Mouse (Mus musculus): ENCODE data around the gene Dcaf6. TPM values are rescaled to one million over a fixed set of nuclear protein-coding genes. Genes with fewer than 3 reads are reported as not detected.

The Dcaf6 gene
- 48.9 and 57.7 TPM in 2 replicates for polyA plus RNA-seq (2012; ENCODE audit: insufficient read depth, insufficient read length, missing spikeins)

GRCm38 (mm10) chr1:165460360-165460800 is at the start of gene Dcaf6, which contains the start of gene Mpc2:
TSS of gene Dcaf6 (minus strand) at chr1:165460475.
TSS of gene Mpc2 (plus strand) at chr1:165460637.
- Histone ChIP-seq H3K4me1 (ENCODE audit: control insufficient read depth, insufficient read depth, insufficient read length, low read length) (no peaks in the 10 kb centered on the region), H3K27ac (replicated peaks; ENCODE audit: low read depth, low read length) (peak within 1 kb of the TSS; percentile 99), H3K4me3 (ENCODE audit: insufficient read depth, low read depth, low read length) (peak within 1 kb of the TSS; percentile 92)

DNA sequence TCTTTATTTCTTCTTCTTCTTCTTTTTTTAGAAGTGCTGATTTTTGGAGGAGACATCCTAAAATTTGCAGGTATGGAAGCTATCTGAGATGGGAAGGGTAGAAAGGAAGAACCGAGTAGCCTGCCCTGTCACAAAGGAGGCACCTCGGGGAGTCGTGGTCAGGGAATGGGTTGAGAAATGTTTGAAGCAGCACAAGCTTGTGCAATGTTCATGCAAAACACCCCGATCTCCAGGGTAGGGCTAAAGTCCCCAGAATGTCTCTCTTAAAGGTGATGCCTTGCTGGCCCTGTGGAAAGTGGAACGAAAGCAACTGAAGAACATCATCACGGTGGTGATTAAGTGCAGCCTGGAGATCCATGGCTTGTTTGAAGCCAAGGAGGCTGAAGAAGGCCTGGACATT is 46.0 kb upstream of the Dcaf6 start:
- Histone ChIP-seq H3K27ac (replicated peaks; ENCODE audit: low read depth, low read length) (peak overlapping the region; percentile 32), H3K4me3 (ENCODE audit: insufficient read depth, low read depth, low read length) (no peak overlapping the region), H3K4me1 (ENCODE audit: control insufficient read depth, insufficient read depth, insufficient read length, low read length) (no peaks in the 10 kb centered on the region; the same call in 1 of the 2 replicates)

GRCm38 (mm10) chr1:165503307-165504024 is 43.2 kb upstream of the Dcaf6 start:
- Histone ChIP-seq H3K4me3 (ENCODE audit: insufficient read depth, low read depth, low read length) (no peak overlapping the region), H3K4me1 (ENCODE audit: control insufficient read depth, insufficient read depth, insufficient read length, low read length) (no peaks in the 10 kb centered on the region; the same call in 1 of the 2 replicates), H3K27ac (replicated peaks; ENCODE audit: low read depth, low read length) (0 out of 2 replicates have a peak overlapping the region, but pooled peaks have one; percentile 1)

GRCm38 (mm10) chr1:165498856-165499255 is 38.6 kb upstream of the Dcaf6 start:
- H3K27ac ChIP-seq (replicated peaks; ENCODE audit: low read depth, low read length), result no peak overlapping the region
- no peak overlapping the region for H3K4me3 ChIP-seq (ENCODE audit: insufficient read depth, low read depth, low read length)
- no peaks in the 10 kb centered on the region; the same call in 1 of the 2 replicates for H3K4me1 ChIP-seq (ENCODE audit: control insufficient read depth, insufficient read depth, insufficient read length, low read length)

- peaks cover 3% of the 10 kb centered on the region; the same call in 1 of the 2 replicates for H3K4me1 ChIP-seq (ENCODE audit: control insufficient read depth, insufficient read depth, insufficient read length, low read length)
- no peak overlapping the region for H3K4me3 ChIP-seq (ENCODE audit: insufficient read depth, low read depth, low read length)
- H3K27ac ChIP-seq (replicated peaks; ENCODE audit: low read depth, low read length), result no peak overlapping the region
Measured at GRCm38 (mm10) chr1:165489197-165489596, 28.9 kb upstream of the Dcaf6 start.

DNA sequence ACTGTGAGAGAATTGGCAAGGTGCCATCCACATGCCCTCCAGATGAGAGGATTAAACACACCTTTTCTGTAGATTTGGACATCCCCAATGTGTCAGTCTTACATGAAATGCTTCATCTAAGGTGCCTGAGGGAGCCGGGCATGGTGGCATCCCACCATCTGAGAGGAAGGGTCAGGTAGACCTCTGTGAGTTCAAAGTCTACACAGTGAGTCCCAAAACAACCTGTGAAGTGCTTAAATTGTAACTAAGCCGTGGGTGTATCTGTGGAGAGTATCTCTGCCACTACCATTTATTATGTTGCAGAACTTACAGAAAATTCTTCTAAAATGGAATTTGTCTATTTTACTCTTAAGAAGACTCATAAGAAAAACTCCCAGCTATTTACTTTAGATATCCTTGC is 25.8 kb upstream of the Dcaf6 start:
- Histone ChIP-seq H3K4me3 (ENCODE audit: insufficient read depth, low read depth, low read length) (no peak overlapping the region), H3K4me1 (ENCODE audit: control insufficient read depth, insufficient read depth, insufficient read length, low read length) (peaks cover 6% of the 10 kb centered on the region; the same call in 1 of the 2 replicates), H3K27ac (replicated peaks; ENCODE audit: low read depth, low read length) (peak overlapping the region; percentile 10; the same call in 1 of the 2 replicates)

- Histone ChIP-seq H3K27ac (replicated peaks; ENCODE audit: low read depth, low read length) (peak within 1 kb of the TSS; percentile 94), H3K4me3 (ENCODE audit: insufficient read depth, low read depth, low read length) (no peak within 1 kb of the TSS), H3K4me1 (ENCODE audit: control insufficient read depth, insufficient read depth, insufficient read length, low read length) (peaks cover 6% of the 10 kb centered on the region; the same call in 1 of the 2 replicates)
Measured at GRCm38 (mm10) chr1:165484688-165485233, 24.5 kb upstream of the Dcaf6 start, which contains the start of gene Adcy10. TSS of gene Adcy10 (plus strand) at chr1:165485183.

- Histone ChIP-seq H3K4me3 (ENCODE audit: insufficient read depth, low read depth, low read length) (no peak overlapping the region), H3K27ac (replicated peaks; ENCODE audit: low read depth, low read length) (no peak overlapping the region), H3K4me1 (ENCODE audit: control insufficient read depth, insufficient read depth, insufficient read length, low read length) (peaks cover 10% of the 10 kb centered on the region)
Measured at GRCm38 (mm10) chr1:165471490-165471889, 11.2 kb upstream of the Dcaf6 start.

DNA sequence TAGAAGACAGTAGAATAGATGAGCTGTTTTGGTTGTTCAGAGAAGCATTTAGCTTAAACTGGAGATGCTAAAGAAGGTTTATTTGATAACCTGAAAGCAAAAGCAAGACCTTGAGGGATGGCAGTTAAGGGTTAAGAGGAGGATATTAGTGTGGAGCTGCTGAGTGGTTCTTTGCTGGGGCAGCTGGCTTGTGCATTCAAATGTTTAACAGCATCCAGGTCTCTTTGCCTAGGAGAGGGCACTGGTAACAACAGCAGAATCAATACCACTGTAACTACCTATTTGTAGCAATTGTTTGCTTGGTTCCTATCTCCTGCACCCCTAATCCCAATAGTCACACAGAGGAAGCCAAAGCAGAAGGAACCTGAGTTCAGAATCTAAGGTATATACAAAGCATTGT is 9.4 kb upstream of the Dcaf6 start:
- H3K27ac ChIP-seq (replicated peaks; ENCODE audit: low read depth, low read length), result no peak overlapping the region
- H3K4me3 ChIP-seq (ENCODE audit: insufficient read depth, low read depth, low read length), result no peak overlapping the region
- H3K4me1 ChIP-seq (ENCODE audit: control insufficient read depth, insufficient read depth, insufficient read length, low read length), result peaks cover 10% of the 10 kb centered on the region

DNA sequence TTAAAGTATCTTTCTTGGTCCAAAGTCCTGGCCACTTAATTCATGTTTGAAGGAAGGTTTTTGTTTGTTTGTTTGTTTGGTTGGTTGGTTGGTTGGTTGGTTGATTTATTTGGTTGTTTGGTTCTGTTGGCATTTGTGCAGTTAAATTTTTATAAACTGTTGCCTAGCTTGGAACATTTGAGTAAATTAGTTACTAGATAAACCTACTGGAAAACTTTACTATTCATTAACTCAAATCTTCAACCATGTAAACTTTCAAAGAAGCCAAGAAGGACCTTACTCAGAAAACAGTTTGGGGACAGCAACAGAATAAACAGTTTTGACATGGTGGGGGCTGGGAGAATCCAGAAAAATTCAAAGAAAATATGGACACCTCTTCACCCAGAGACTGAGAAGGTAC is 8.7 kb upstream of the Dcaf6 start:
- Histone ChIP-seq H3K27ac (replicated peaks; ENCODE audit: low read depth, low read length) (no peak overlapping the region), H3K4me1 (ENCODE audit: control insufficient read depth, insufficient read depth, insufficient read length, low read length) (peaks cover 10% of the 10 kb centered on the region), H3K4me3 (ENCODE audit: insufficient read depth, low read depth, low read length) (no peak overlapping the region)

GRCm38 (mm10) chr1:165464574-165464973 is 4.3 kb upstream of the Dcaf6 start:
- Histone ChIP-seq H3K4me3 (ENCODE audit: insufficient read depth, low read depth, low read length) (no peak overlapping the region), H3K4me1 (ENCODE audit: control insufficient read depth, insufficient read depth, insufficient read length, low read length) (peaks cover 7% of the 10 kb centered on the region)

GRCm38 (mm10) chr1:165462861-165463260 is 2.6 kb upstream of the Dcaf6 start:
- no peak overlapping the region for H3K4me3 ChIP-seq (ENCODE audit: insufficient read depth, low read depth, low read length)
- no peak overlapping the region for H3K27ac ChIP-seq (replicated peaks; ENCODE audit: low read depth, low read length)
- peaks cover 3% of the 10 kb centered on the region; the same call in 1 of the 2 replicates for H3K4me1 ChIP-seq (ENCODE audit: control insufficient read depth, insufficient read depth, insufficient read length, low read length)

More at GRCm38 (mm10) chr1:165464574-165464973, 4.3 kb upstream of the Dcaf6 start:
- H3K27ac ChIP-seq (replicated peaks; ENCODE audit: low read depth, low read length), result no peak overlapping the region

DNA sequence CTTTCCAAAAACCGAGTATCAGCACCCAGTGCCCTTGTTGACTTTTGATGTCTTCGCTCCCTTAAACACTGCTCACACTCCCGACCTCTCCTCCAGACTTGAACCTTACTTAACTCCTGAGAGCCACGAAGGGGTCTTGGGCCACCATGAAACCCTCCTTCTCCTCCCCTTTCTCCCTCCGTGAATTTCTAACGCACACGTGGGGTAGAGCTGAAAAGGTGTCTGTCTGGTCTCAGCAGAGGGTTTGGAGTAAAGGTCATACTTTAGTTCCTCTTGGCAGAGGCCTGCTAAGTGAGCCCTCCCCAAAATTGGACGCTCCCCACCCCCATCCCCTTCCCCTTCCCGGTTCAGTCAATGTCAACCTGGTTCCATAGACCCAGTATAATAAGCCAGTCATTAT is 1.4 kb upstream of the Dcaf6 start:
- Histone ChIP-seq H3K4me1 (ENCODE audit: control insufficient read depth, insufficient read depth, insufficient read length, low read length) (peaks cover 2% of the 10 kb centered on the region; the same call in 1 of the 2 replicates), H3K27ac (replicated peaks; ENCODE audit: low read depth, low read length) (peak overlapping the region; percentile 95), H3K4me3 (ENCODE audit: insufficient read depth, low read depth, low read length) (peak overlapping the region; percentile 84)

- peak overlapping the region; percentile 90 for H3K4me3 ChIP-seq (ENCODE audit: insufficient read depth, low read depth, low read length)
- no peaks in the 10 kb centered on the region for H3K4me1 ChIP-seq (ENCODE audit: control insufficient read depth, insufficient read depth, insufficient read length, low read length)
- peak overlapping the region; percentile 99 for H3K27ac ChIP-seq (replicated peaks; ENCODE audit: low read depth, low read length)
Measured at GRCm38 (mm10) chr1:165460801-165461377, 614 bp upstream of the Dcaf6 start.

GRCm38 (mm10) chr1:165459503-165460181 is 633 bp downstream of the Dcaf6 start:
- Histone ChIP-seq H3K4me1 (ENCODE audit: control insufficient read depth, insufficient read depth, insufficient read length, low read length) (no peaks in the 10 kb centered on the region), H3K27ac (replicated peaks; ENCODE audit: low read depth, low read length) (peak overlapping the region; percentile 75), H3K4me3 (ENCODE audit: insufficient read depth, low read depth, low read length) (peak overlapping the region; percentile 92)
